Mouse (Mus musculus) hindbrain, embryonic 15.5 days (tissue): Measurements from ENCODE around the gene Cd9. TPM values are rescaled to one million over a fixed set of nuclear protein-coding genes. Genes with fewer than 3 reads are reported as not detected.

Source experiments
- ATAC-seq: fragments of 200-750 bp; cut with Nextera tagmentation; 2 replicates; pipeline ENCODE4 v1.8.0; 2017; ENCODE audit warnings: low read depth, moderate number of reproducible peaks, moderate TSS enrichment; ENCODE audit not compliant: low FRiP score
- H3K27ac ChIP-seq: fragments of 300-500 bp; sonication (generic); replicated peaks from 2 replicates; pipeline ENCODE4 v1.5.1; 2015; ENCODE audit warnings: mild to moderate bottlenecking, inconsistent platforms
- H3K27me3 ChIP-seq: fragments of 300-500 bp; sonication (generic); 2 replicates; pipeline ENCODE4 v1.6.1; 2015; ENCODE audit warnings: control low read depth, inconsistent platforms
- H3K36me3 ChIP-seq: fragments of 300-500 bp; sonication (generic); 2 replicates; pipeline ENCODE4 v1.6.1; 2015; ENCODE audit warnings: control low read depth, inconsistent platforms
- H3K4me1 ChIP-seq: fragments of 300-500 bp; sonication (generic); replicated peaks from 2 replicates; pipeline ENCODE4 v1.6.1; 2015; ENCODE audit warnings: control low read depth, inconsistent platforms
- H3K4me2 ChIP-seq: fragments of 300-500 bp; sonication (generic); 2 replicates; pipeline ENCODE4 v1.6.1; 2015; ENCODE audit warnings: moderate library complexity, mild to moderate bottlenecking, inconsistent platforms
- H3K4me3 ChIP-seq: fragments of 300-500 bp; sonication (generic); 2 replicates; pipeline ENCODE4 v1.5.1; 2015; ENCODE audit warnings: mild to moderate bottlenecking, inconsistent platforms
- H3K9ac ChIP-seq: fragments of 300-500 bp; sonication (generic); 2 replicates; pipeline ENCODE4 v1.6.1; 2015; ENCODE audit warnings: inconsistent platforms
- H3K9me3 ChIP-seq: fragments of 300-500 bp; sonication (generic); 2 replicates; pipeline ENCODE4 v1.6.1; 2016; ENCODE audit warnings: control low read depth, inconsistent platforms
- WGBS: fragments of 180-500 bp; shearing (Covaris S2); methylation state at CpG from one replicate; pipeline ENCODE4 v1.1.7; 2015; 5-methylcytosine and 5-hydroxymethylcytosine counted together
- polyA plus RNA-seq: library from polyadenylated mRNA; unstranded; fragments of >200 nt; fragmentation: Nextera tagmentation; extraction: Ambion mirVana; gene quantifications from 2 replicates; pipeline ENCODE4 v1.2.1, GENCODE M21; 2015

Cd9 gene
- polyA plus RNA-seq, 1 experiment from 2014 or later: 108 TPM

GRCm38 (mm10) chr6:125447205-125447604 is 47.4 kb downstream of the Cd9 start:
- no peak for ATAC-seq
- WGBS: 72% methylated on average over 4 of the region's 4 CpGs

GRCm38 (mm10) chr6:125445381-125445780 is 49.2 kb downstream of the Cd9 start:
- Histone ChIP-seq H3K9me3 (no peaks in the 10 kb centered on the region), H3K9ac (no peak overlapping the region), H3K4me3 (no peak overlapping the region), H3K4me2 (no peak overlapping the region), H3K27me3 (no peaks in the 10 kb centered on the region), H3K36me3 (no peaks in the 10 kb centered on the region), H3K4me1 (no peaks in the 10 kb centered on the region), H3K27ac (no peak overlapping the region)
- no peak for ATAC-seq
- 79% methylated on average over 6 of the region's 6 CpGs for WGBS

More at GRCm38 (mm10) chr6:125447205-125447604, 47.4 kb downstream of the Cd9 start:
- Histone ChIP-seq H3K9me3 (no peaks in the 10 kb centered on the region), H3K4me1 (no peaks in the 10 kb centered on the region), H3K36me3 (no peaks in the 10 kb centered on the region), H3K4me3 (no peak overlapping the region), H3K27me3 (no peaks in the 10 kb centered on the region), H3K27ac (no peak overlapping the region), H3K9ac (no peak overlapping the region), H3K4me2 (no peak overlapping the region)

DNA sequence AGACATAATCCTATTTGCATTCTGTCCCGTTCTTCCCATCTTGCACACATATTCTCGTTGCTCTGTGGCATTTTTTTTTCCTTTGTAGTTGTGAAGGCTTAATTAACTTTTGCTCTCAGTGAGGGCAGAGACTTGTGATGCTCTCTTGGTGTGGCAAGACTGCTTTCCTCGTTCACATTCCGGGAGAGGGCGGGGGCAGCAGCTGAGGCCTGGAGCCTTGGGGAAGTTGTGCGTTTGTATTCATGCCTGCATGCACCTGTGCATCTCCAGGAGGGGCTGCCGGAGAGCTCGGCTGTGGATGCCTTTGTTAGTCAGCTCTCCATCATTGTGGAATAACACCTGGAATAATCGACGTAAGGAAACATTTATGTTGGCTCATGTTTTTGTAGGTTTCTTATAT is 52.0 kb downstream of the Cd9 start:
- Histone ChIP-seq H3K36me3 (no peaks in the 10 kb centered on the region), H3K4me1 (no peaks in the 10 kb centered on the region), H3K4me3 (no peak overlapping the region), H3K27me3 (no peaks in the 10 kb centered on the region), H3K9ac (no peak overlapping the region), H3K9me3 (no peaks in the 10 kb centered on the region), H3K27ac (no peak overlapping the region), H3K4me2 (no peak overlapping the region)
- no peak for ATAC-seq
- WGBS: 67% methylated on average over 10 of the region's 10 CpGs

GRCm38 (mm10) chr6:125436753-125437152 is 57.8 kb downstream of the Cd9 start:
- no peak for ATAC-seq

DNA sequence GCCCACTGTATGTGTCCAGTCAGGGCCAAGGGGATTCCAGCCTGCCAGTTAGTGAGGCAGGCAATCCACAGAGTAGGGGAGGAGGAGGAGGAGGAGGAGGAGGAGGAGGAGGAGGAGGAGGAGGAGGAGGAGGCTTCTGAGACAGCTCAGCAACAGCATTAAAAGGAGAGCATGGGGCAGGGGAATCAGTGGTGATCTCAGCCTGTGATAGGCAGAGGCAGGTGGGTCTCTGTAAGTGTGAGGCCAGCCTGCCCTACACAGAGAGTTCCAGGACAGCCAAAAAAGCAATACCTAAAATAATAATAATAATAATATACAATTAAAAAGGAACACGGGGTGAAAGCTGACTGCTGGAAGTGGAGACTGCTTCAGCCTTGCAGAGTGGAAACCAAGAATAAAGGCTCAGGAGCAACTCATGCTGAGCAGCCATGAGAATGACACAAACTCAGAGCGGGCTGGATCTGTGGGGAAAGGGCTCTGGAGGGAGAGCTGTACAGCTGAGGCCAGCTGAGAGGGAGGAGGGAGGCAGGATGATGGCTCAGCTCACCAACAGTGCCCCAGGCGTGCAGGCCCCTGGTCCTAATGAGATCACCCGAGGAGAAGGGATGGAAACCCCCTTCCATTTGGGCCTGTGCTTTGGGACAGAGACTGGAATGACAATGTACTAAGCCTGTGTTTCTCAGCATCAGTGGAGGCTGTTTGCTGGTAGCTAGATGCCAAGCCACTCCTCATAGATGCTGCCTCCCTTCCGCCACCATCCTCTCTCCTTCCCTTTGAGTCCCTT is 59.7 kb downstream of the Cd9 start:
- Histone ChIP-seq H3K9me3 (no peaks in the 10 kb centered on the region), H3K9ac (no peak overlapping the region), H3K4me2 (no peak overlapping the region), H3K4me3 (no peak overlapping the region), H3K27me3 (no peaks in the 10 kb centered on the region), H3K36me3 (no peaks in the 10 kb centered on the region), H3K4me1 (no peaks in the 10 kb centered on the region), H3K27ac (no peak overlapping the region)
- ATAC-seq: no peak
- 47% methylated on average over 5 of the region's 5 CpGs for WGBS

More at GRCm38 (mm10) chr6:125436753-125437152, 57.8 kb downstream of the Cd9 start:
- 96% methylated on average over 3 of the region's 3 CpGs for WGBS
- no peaks in the 10 kb centered on the region for H3K27me3 ChIP-seq
- H3K27ac ChIP-seq: no peak overlapping the region
- no peak overlapping the region for H3K4me2 ChIP-seq
- no peak overlapping the region for H3K4me3 ChIP-seq
- no peaks in the 10 kb centered on the region for H3K36me3 ChIP-seq
- H3K9me3 ChIP-seq: no peaks in the 10 kb centered on the region
- H3K9ac ChIP-seq: no peak overlapping the region
- H3K4me1 ChIP-seq: no peaks in the 10 kb centered on the region

- Histone ChIP-seq H3K4me3 (no peak overlapping the region), H3K4me2 (no peak overlapping the region), H3K4me1 (no peaks in the 10 kb centered on the region), H3K27me3 (no peaks in the 10 kb centered on the region), H3K36me3 (no peaks in the 10 kb centered on the region), H3K9ac (no peak overlapping the region), H3K27ac (no peak overlapping the region), H3K9me3 (no peaks in the 10 kb centered on the region)
- ATAC-seq: no peak
- WGBS: 76% methylated on average over 6 of the region's 6 CpGs
Measured at GRCm38 (mm10) chr6:125433704-125434447, 60.7 kb downstream of the Cd9 start.

- no peak for ATAC-seq
- Histone ChIP-seq H3K4me3 (no peak overlapping the region), H3K9ac (no peak overlapping the region), H3K4me2 (no peak overlapping the region), H3K9me3 (no peaks in the 10 kb centered on the region), H3K4me1 (no peaks in the 10 kb centered on the region), H3K27ac (no peak overlapping the region), H3K36me3 (no peaks in the 10 kb centered on the region), H3K27me3 (no peaks in the 10 kb centered on the region)
- WGBS: 42% methylated on average over 3 of the region's 3 CpGs
Measured at GRCm38 (mm10) chr6:125433257-125433656, 61.3 kb downstream of the Cd9 start.

GRCm38 (mm10) chr6:125432522-125432921 is 62.1 kb downstream of the Cd9 start:
- WGBS: 79% methylated on average over 7 of the region's 7 CpGs
- H3K27me3 ChIP-seq: no peaks in the 10 kb centered on the region
- no peaks in the 10 kb centered on the region for H3K9me3 ChIP-seq
- no peak overlapping the region for H3K9ac ChIP-seq
- H3K4me3 ChIP-seq: no peak overlapping the region
- ATAC-seq: no peak
- H3K36me3 ChIP-seq: no peaks in the 10 kb centered on the region
- H3K27ac ChIP-seq: no peak overlapping the region
- H3K4me1 ChIP-seq: no peaks in the 10 kb centered on the region
- H3K4me2 ChIP-seq: no peak overlapping the region

- no peak for ATAC-seq
- WGBS: 67% methylated on average over 3 of the region's 3 CpGs
- no peak overlapping the region for H3K9ac ChIP-seq
- H3K4me3 ChIP-seq: no peak overlapping the region
- no peaks in the 10 kb centered on the region for H3K36me3 ChIP-seq
- H3K9me3 ChIP-seq: no peaks in the 10 kb centered on the region
- H3K27me3 ChIP-seq: no peaks in the 10 kb centered on the region
- no peak overlapping the region for H3K4me2 ChIP-seq
- no peak overlapping the region for H3K27ac ChIP-seq
- H3K4me1 ChIP-seq: peaks cover 6% of the 10 kb centered on the region
Measured at GRCm38 (mm10) chr6:125430982-125431381, 63.6 kb downstream of the Cd9 start.

GRCm38 (mm10) chr6:125430358-125430958 is 64.1 kb downstream of the Cd9 start:
- no peak for ATAC-seq
- peaks cover 6% of the 10 kb centered on the region for H3K4me1 ChIP-seq
- no peak overlapping the region for H3K4me3 ChIP-seq
- H3K27me3 ChIP-seq: no peaks in the 10 kb centered on the region
- H3K27ac ChIP-seq: no peak overlapping the region
- H3K9ac ChIP-seq: no peak overlapping the region
- no peak overlapping the region for H3K4me2 ChIP-seq
- WGBS: 19% methylated on average over 14 of the region's 14 CpGs
- H3K9me3 ChIP-seq: no peaks in the 10 kb centered on the region
- no peaks in the 10 kb centered on the region for H3K36me3 ChIP-seq

GRCm38 (mm10) chr6:125429741-125430140 is 64.8 kb downstream of the Cd9 start:
- Histone ChIP-seq H3K27ac (no peak overlapping the region), H3K9me3 (no peaks in the 10 kb centered on the region), H3K4me1 (peaks cover 6% of the 10 kb centered on the region), H3K4me2 (no peak overlapping the region), H3K27me3 (no peaks in the 10 kb centered on the region), H3K36me3 (no peaks in the 10 kb centered on the region), H3K9ac (no peak overlapping the region), H3K4me3 (no peak overlapping the region)
- no peak for ATAC-seq
- WGBS: 85% methylated on average over 6 of the region's 6 CpGs
